Mouse (Mus musculus) fat pad, adult 2 months (tissue): ENCODE results near the gene Gm26620.

Experiments
- DNase-seq: peaks from one replicate; pipeline ENCODE4 v3.0.0-alpha.2; 2011; ENCODE audit warnings: low read depth, low spot score; ENCODE audit errors: extremely low read depth

The Gm26620 gene

DNA sequence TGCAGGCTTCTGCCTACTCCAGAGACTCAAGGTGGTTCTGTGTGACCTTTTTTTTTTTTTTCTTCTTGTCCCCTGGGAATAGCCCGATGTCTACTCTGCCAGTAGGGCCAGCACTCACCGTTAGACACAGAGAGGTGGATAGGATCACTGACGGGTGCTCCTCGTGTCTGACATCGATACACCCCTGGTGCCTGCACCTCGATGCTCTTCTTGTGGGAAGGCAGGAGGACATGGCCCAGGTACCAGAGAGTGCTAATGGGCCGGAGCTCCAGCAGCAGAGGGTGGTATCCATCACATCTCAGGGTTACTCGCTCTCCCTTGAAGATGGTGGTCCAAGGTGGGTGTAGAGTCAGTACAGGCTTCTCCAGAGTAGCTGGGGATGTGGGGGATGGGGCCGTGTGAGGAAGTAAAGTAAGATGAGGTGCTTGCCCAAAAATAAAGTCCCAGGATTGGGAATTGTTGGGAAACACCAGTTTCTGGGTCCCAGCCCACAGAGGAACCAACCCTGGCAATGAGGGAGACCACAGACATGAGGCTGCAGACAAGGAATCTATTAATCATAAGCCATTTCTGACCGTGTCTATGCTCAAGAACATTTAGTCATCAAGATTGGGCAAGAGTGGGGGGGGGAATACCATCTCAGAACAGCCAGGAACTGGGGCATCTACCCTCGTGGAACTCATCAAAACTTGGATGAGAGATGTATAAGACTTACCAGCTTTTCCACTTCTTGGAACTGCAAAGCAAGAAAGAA is 27.2 kb downstream of the Gm26620 start:
- DNase-seq, result no peak

GRCm38 (mm10) chr1:170912891-170913615 is 28.2 kb downstream of the Gm26620 start, which contains the start of gene Fcrlb:
TSS of gene Fcrlb (minus strand) at chr1:170912941.
- DNase-seq, result no peak

- no peak for DNase-seq
These were observed 30.8 kb downstream of the Gm26620 start for GRCm38 (mm10) chr1:170915657-170916056.

- DNase-seq, result no peak
These were observed 34.4 kb downstream of the Gm26620 start for GRCm38 (mm10) chr1:170919308-170919707.

GRCm38 (mm10) chr1:170924485-170924884 is 39.6 kb downstream of the Gm26620 start:
- no peak for DNase-seq

GRCm38 (mm10) chr1:170926941-170927340 is 42.1 kb downstream of the Gm26620 start:
- DNase-seq, result no peak

- no peak for DNase-seq
These were observed 42.5 kb downstream of the Gm26620 start, which contains the start of gene Fcrla for GRCm38 (mm10) chr1:170927378-170927777. TSS of gene Fcrla (minus strand) at chr1:170927583.

- DNase-seq, result no peak
These were observed 43.6 kb downstream of the Gm26620 start for GRCm38 (mm10) chr1:170928467-170928866.

DNA sequence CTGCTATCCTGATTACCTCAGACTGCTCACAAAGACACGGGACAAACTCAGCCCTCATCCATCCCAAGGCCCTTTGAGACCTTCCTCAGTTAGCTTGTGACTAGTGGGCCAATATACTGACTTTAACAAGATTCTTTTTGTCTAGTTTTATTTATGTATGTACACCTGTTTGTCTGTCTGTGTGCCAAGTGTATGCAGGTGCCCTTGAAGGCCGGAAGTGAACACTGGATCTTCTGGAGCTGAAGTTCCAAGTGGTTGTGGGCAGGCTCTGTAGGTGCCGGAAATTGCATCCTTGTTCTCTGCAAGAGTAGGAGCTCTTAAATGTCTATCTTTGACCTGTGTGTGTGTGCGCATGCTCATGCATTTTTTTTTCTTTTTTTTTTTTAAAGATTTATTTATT is 44.4 kb downstream of the Gm26620 start:
- DNase-seq, result no peak

DNA sequence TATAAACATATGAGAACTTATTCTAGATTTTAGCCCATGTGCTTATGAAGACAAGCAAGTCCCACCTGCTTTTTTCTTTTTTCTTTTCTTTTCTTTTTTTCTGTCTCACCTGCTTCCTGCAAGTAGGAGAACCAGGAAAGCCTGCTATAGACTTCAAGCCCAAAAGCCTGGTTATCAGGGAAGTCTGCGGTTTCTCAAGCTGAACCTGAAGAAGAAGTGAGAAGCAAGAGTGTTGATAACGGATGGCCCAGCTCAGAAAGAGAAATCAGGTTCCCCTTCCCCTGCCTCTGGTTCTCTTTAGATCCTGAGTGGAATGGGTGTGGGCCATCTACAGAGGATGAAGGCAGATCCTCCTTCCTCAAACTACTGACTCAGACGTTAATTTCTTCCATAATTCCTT is 47.2 kb downstream of the Gm26620 start:
- no peak for DNase-seq

DNA sequence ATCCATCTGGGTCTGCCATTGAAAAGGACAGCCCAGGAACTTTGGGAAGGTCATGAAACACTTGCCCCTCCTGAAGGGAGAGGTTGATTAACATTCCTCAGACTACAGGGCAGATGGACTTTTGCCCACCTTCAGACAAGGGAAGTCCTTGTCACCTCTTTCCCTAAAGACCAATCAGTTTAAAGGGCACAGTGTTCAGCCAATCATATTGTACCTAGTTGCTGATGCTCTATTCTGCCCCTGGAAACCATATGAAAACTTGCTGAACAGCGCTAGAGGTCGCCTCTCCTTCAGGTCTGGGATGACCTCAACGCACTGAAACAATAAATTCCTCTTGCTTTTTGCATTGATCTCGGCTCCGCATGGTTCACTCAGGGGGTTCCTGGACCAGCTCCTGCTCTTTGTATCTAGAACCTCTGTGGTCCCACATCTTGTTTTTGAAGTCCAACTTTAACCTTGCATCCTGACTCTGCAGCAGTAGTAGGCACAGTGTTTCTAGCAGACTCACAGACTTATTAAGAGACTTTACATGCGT is 48.6 kb downstream of the Gm26620 start:
- DNase-seq, result no peak

GRCm38 (mm10) chr1:170933940-170934339 is 49.1 kb downstream of the Gm26620 start:
- DNase-seq, result no peak

GRCm38 (mm10) chr1:170934383-170934782 is 49.5 kb downstream of the Gm26620 start:
- no peak for DNase-seq
